Mouse (Mus musculus) lung, adult 2 months (tissue): Measurements from ENCODE around the gene Eif3k.

Experiments used
- CTCF ChIP-seq: fragments of 200-500 bp; IDR thresholded peaks from 2 replicates; pipeline ENCODE4 v1.5.1; 2011; ENCODE audit warnings: mild to moderate bottlenecking, low read length, control low read depth; ENCODE audit not compliant: insufficient read depth
- POLR2A ChIP-seq: fragments of 200-500 bp; IDR thresholded peaks from 2 replicates; pipeline ENCODE4 v1.6.1; 2011; ENCODE audit warnings: low read depth, mild to moderate bottlenecking, control low read depth, low read length, borderline replicate concordance; ENCODE audit errors: extremely low read depth

DNA sequence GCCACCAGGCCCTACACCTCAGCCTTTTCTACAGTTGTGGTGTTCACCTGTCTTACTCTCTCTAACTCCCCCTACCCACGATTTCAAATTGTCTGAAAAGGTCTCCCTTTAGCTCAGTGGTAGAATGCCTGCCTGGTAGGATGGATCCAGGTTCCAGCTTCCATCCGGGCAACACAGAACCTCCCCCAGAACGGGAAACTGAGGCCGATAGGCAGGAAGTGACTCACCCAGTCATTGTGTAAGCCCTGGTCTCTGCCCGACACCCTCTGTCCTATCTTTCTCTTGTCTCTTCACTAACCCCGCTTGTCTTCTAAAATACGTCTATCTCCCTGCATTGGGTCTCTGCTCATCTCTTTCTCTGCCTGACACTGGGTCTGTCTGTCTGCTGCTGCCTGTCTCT lies 3.5 kb upstream of the Eif3k start:
- TF ChIP-seq CTCF (no peak), POLR2A (no peak)
